Mouse (Mus musculus) lung, embryonic 16.5 days (tissue): ENCODE measurements at regions not wholly inside any gene's neighbourhood (a gene's known extent, or its start where the extent isn't known, plus 50 kb on each side); places are given as distances from the start of the nearest gene placed in this dataset.

ENCODE experiments used
- ATAC-seq: fragments of 200-750 bp; cut with Nextera tagmentation; 2 replicates; pipeline ENCODE4 v1.8.0; 2017; ENCODE audit warnings: low read depth, mild to moderate bottlenecking, moderate library complexity
- H3K27ac ChIP-seq: fragments of 300-500 bp; sonication (generic); 2 replicates; pipeline ENCODE4 v1.5.1; 2014; ENCODE audit warnings: mild to moderate bottlenecking, control low read depth, low read length
- H3K27me3 ChIP-seq: fragments of 300-500 bp; sonication (generic); 2 replicates; pipeline ENCODE4 v1.6.1; 2014; ENCODE audit warnings: low read depth, low read length, mixed read lengths; ENCODE audit not compliant: control insufficient read depth, insufficient read depth
- H3K36me3 ChIP-seq: fragments of 300-500 bp; sonication (generic); 2 replicates; pipeline ENCODE4 v1.6.1; 2014; ENCODE audit warnings: low read length; ENCODE audit not compliant: control insufficient read depth, insufficient read depth
- H3K4me1 ChIP-seq: fragments of 300-500 bp; sonication (generic); replicated peaks from 2 replicates; pipeline ENCODE4 v1.6.1; 2014; ENCODE audit warnings: low read length, mixed read lengths; ENCODE audit not compliant: control insufficient read depth, insufficient read depth
- H3K4me2 ChIP-seq: fragments of 300-500 bp; sonication (generic); 2 replicates; pipeline ENCODE4 v1.6.1; 2014; ENCODE audit warnings: low read depth, low read length, control low read depth
- H3K4me3 ChIP-seq: fragments of 300-500 bp; sonication (generic); 2 replicates; pipeline ENCODE4 v1.5.1; 2014; ENCODE audit warnings: mild to moderate bottlenecking, low read length, control low read depth
- H3K9ac ChIP-seq: fragments of 300-500 bp; sonication (generic); 2 replicates; pipeline ENCODE4 v1.6.1; 2014; ENCODE audit warnings: low read length, control low read depth
- H3K9me3 ChIP-seq: fragments of 300-500 bp; sonication (generic); 2 replicates; pipeline ENCODE4 v1.6.1; 2016; ENCODE audit warnings: low read length; ENCODE audit not compliant: control insufficient read depth
- WGBS: fragments of 180-500 bp; shearing (Covaris S2); extraction: QIAGEN DNeasy Blood & Tissue Kit; methylation state at CpG from one replicate; pipeline ENCODE4 v1.1.7; 2014; 5-methylcytosine and 5-hydroxymethylcytosine counted together

DNA sequence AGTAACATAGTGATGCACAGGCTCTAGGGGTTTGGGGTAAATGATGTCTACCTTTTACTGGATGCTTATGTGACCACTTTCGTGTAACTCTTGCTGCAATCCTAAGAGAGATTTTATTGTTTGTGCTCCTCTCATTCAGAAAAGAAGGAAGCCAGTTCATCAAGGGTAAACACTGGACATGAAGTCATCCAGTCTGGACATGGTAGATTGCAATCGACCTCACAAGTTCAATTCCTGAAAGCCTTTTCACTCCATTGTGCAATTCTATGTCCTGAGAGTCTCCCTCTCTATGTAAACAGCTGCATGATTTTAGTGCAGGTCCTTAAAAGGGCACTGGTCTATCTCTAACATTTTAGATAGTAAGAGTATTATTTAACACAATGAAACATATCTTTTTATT is 73.5 kb upstream of the Gm16223 start:
- H3K9me3 ChIP-seq: no peaks in the 10 kb centered on the region
- H3K27me3 ChIP-seq: no peaks in the 10 kb centered on the region
- no peak overlapping the region for H3K4me3 ChIP-seq
- H3K4me2 ChIP-seq: no peak overlapping the region
- WGBS: 64% methylated on average over 2 of the region's 2 CpGs
- no peaks in the 10 kb centered on the region for H3K36me3 ChIP-seq
- no peak overlapping the region for H3K27ac ChIP-seq
- H3K4me1 ChIP-seq: no peaks in the 10 kb centered on the region
- ATAC-seq: no peak
- H3K9ac ChIP-seq: no peak overlapping the region

DNA sequence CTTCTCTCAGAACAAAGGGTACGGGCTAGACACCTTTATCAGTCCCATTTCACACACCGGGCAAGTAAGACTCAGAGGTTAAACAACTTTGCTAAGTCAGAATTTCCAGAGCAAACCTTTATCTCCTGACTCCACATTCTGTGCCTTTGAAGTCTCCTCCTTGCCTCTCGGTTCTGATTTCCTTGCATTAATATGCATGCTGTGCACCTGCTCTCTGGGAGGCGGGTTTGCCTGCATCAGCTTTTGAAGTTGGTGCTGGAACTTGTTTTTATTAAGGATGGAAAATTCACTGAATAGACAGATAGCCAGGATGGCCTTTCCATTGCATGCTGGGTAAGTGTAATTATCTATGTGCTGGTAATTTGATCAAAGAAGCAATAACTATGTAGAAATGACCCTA is 84.2 kb upstream of the Gm16223 start:
- Histone ChIP-seq H3K27me3 (no peaks in the 10 kb centered on the region), H3K9ac (no peak overlapping the region), H3K27ac (no peak overlapping the region), H3K36me3 (no peaks in the 10 kb centered on the region), H3K4me3 (no peak overlapping the region), H3K4me2 (no peak overlapping the region), H3K4me1 (no peaks in the 10 kb centered on the region), H3K9me3 (no peaks in the 10 kb centered on the region)
- no peak for ATAC-seq
- WGBS: 60% methylated on average over 4 of the region's 4 CpGs

DNA sequence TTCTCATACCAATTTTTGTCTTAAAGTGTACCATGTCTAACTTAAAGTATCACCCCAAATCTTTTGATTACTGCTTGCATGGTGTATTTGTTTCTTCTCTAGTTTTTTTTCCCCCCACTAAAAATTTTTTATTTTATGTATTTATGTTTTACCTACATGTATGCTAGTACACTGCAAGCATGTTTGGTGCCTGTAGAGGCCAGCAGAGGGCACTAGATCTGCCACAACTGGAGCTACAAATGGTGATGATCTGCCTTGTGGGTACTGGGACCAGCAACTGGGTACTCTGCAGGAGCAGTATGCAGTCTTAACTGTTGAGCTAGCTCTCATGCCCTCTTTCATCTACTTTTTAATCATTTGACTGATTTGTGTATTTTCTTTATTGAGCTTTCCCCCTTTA is 92.2 kb upstream of the Gm16223 start:
- Histone ChIP-seq H3K36me3 (no peaks in the 10 kb centered on the region), H3K9ac (no peak overlapping the region), H3K4me3 (no peak overlapping the region), H3K27me3 (no peaks in the 10 kb centered on the region), H3K4me1 (no peaks in the 10 kb centered on the region), H3K9me3 (no peaks in the 10 kb centered on the region), H3K27ac (no peak overlapping the region), H3K4me2 (no peak overlapping the region)
- ATAC-seq: no peak

DNA sequence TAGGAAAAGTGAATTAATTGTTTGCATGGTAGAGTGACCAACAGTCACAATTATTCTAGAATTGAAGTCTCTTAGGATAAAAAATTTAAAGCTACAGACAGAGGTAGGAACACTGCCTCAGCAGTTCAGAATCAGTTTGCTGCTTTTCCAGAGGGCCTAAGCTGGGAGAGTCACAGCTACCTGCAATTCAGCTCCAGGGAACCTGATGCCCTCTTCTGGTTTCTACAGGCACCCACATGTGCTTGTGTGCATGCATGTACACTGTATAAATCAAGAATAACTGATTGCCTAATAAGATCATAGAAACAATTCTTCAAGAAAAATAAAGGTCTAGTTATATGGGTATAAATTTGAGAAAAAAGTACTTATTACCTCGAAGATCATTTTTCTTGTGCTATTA is 96.6 kb upstream of the Gm16223 start:
- H3K4me1 ChIP-seq: no peaks in the 10 kb centered on the region
- no peak overlapping the region for H3K9ac ChIP-seq
- H3K4me3 ChIP-seq: no peak overlapping the region
- WGBS: 65% methylated on average over 1 of the region's 1 CpGs
- H3K27ac ChIP-seq: no peak overlapping the region
- no peak for ATAC-seq
- H3K9me3 ChIP-seq: no peaks in the 10 kb centered on the region
- H3K27me3 ChIP-seq: no peaks in the 10 kb centered on the region
- H3K36me3 ChIP-seq: no peaks in the 10 kb centered on the region
- H3K4me2 ChIP-seq: no peak overlapping the region

DNA sequence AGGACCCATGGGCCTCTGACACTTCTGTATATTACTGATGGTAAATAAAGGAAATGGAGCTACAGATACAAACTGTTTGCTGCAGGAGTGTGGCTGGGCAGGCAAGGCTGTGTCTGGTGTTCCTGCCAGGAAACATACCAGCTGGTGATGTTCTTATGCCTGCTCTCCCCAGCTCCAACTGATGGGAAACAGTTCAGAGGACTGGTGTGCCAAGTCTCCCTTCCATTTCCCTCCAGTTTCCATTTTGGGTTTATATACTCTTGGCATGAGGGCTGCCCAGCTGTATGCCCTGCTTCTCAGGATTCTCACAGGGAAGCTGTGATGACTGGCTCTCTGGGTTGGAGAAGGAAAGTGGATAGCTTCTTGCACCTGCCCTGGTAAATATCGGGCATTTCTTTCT is 100.8 kb upstream of the Gm16223 start:
- ATAC-seq: no peak

DNA sequence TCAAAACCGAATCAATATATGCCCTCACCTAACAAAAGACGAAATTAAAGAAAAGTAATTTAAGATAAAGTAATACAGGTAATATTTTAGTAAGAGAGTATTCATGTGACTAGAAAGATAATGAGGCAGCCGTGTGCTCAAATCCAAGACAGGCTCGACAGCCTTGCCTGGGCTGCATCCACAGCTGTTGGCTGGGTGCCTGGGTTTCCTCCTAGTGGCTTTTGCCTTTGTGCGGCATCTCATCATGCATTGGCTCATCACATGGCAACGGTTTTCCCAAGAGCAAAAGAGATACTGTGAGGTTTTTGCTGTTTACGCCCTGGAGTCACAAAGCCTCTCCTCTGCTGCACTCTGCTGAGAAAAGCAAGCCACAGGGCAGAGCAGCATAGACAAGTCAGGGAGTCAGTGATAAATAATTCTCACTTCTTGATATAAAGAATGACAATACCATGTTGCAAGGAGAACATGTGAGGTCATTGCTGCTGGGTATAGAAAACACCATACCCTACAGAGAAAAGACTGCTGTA is 103.1 kb upstream of the Bod1l start:
- Histone ChIP-seq H3K27me3 (no peaks in the 10 kb centered on the region), H3K36me3 (no peaks in the 10 kb centered on the region), H3K27ac (no peak overlapping the region), H3K4me1 (no peaks in the 10 kb centered on the region), H3K4me2 (no peak overlapping the region), H3K4me3 (no peak overlapping the region), H3K9ac (no peak overlapping the region), H3K9me3 (no peaks in the 10 kb centered on the region)
- WGBS: 68% methylated on average over 7 of the region's 7 CpGs
- no peak for ATAC-seq

More for the DNA sequence above, 100.8 kb upstream of the Gm16223 start:
- no peaks in the 10 kb centered on the region for H3K4me1 ChIP-seq
- H3K9me3 ChIP-seq: no peaks in the 10 kb centered on the region
- H3K9ac ChIP-seq: no peak overlapping the region
- no peak overlapping the region for H3K4me2 ChIP-seq
- H3K36me3 ChIP-seq: no peaks in the 10 kb centered on the region
- H3K27ac ChIP-seq: no peak overlapping the region
- WGBS: 85% methylated on average over 1 of the region's 1 CpGs
- H3K4me3 ChIP-seq: no peak overlapping the region
- H3K27me3 ChIP-seq: no peaks in the 10 kb centered on the region

DNA sequence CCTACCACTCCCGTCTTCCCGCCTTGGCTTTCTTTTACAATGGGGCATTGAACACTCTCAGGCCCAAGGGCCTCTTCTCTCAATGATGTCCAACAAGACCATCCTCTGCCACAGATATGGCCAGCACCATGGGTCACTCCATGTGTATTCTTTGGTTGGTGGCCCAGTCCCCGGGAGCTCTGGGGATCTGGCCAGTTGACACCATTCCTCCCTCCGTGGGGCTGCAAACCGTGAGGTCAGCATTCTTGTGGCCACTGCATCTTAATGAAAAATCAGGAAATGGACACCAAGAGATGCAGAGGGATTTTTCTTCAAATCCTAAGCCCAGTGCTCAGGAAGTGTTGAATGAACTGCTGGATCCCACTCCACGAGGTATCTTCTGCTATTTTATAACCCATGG is 99.3 kb upstream of the Bod1l start:
- no peaks in the 10 kb centered on the region for H3K36me3 ChIP-seq
- no peak overlapping the region for H3K9ac ChIP-seq
- no peaks in the 10 kb centered on the region for H3K9me3 ChIP-seq
- H3K4me3 ChIP-seq: no peak overlapping the region
- no peaks in the 10 kb centered on the region for H3K27me3 ChIP-seq
- H3K27ac ChIP-seq: no peak overlapping the region
- no peak overlapping the region for H3K4me2 ChIP-seq
- H3K4me1 ChIP-seq: no peaks in the 10 kb centered on the region
- no peak for ATAC-seq
- 83% methylated on average over 6 of the region's 6 CpGs for WGBS

DNA sequence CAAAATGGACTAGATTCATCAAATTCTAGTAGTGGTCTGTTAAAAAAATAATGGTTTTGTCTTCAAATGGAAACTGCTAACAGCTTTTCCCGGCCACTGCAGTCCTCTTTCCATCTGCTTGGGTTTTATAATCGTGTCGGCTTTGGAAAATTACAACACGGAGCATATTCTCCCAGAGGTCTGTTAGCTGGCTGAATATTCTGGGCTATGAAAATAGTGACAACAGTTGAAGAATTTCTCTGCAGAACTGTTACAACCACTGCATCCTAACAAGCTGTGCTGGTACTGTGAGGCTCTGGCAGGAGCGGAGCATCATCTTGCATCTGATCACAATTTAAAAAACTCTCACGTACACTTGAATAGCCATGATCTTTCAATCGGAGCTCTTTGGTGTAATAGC is 98.0 kb upstream of the Bod1l start:
- no peak overlapping the region for H3K4me2 ChIP-seq
- H3K4me3 ChIP-seq: no peak overlapping the region
- no peaks in the 10 kb centered on the region for H3K36me3 ChIP-seq
- no peaks in the 10 kb centered on the region for H3K4me1 ChIP-seq
- H3K9me3 ChIP-seq: no peaks in the 10 kb centered on the region
- no peak overlapping the region for H3K9ac ChIP-seq
- no peaks in the 10 kb centered on the region for H3K27me3 ChIP-seq
- WGBS: 71% methylated on average over 7 of the region's 7 CpGs
- no peak for ATAC-seq
- no peak overlapping the region for H3K27ac ChIP-seq

DNA sequence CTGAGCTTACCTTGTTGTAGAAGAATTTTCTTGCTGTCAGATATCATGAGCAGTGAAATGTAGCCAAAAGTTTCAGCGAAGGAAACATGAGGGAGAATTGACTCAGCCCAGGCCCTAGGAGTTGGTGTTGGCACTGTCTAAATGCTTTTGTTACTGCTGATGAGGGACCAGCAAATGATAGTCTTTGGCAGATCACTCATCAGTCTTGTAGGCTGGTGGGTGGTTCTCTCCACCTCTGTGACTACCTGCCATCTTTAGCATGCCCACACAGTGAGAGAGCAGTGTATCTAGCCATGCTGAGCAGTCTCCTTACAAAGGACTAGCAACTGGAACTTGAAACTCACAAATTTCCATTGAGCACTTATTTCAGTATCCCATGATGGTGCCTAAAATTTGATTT is 97.1 kb upstream of the Bod1l start:
- Histone ChIP-seq H3K9me3 (no peaks in the 10 kb centered on the region), H3K36me3 (no peaks in the 10 kb centered on the region), H3K27me3 (no peaks in the 10 kb centered on the region), H3K4me2 (no peak overlapping the region), H3K27ac (no peak overlapping the region), H3K4me1 (no peaks in the 10 kb centered on the region), H3K9ac (no peak overlapping the region), H3K4me3 (no peak overlapping the region)
- WGBS: 84% methylated on average over 1 of the region's 1 CpGs
- no peak for ATAC-seq

DNA sequence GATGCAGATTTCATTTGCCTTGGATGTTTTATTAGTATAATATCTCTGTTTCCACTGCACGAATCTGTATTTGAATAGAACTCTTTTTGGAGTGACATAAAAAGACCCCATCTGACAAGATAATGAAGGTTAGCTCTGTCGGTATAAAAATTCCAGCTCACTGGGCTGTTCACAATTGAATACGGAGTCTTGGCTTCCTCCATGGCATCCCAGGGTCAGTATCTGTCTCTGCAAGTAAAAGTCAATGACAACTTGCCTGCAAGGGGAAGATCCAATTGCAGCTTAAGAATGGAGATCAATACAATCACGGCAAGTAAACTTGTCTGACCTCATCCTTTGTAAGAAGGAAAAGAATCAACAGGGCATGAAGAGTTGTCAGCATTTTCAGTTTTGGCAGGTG is 95.6 kb upstream of the Bod1l start:
- WGBS: 58% methylated on average over 4 of the region's 4 CpGs
- no peak overlapping the region for H3K9ac ChIP-seq
- no peaks in the 10 kb centered on the region for H3K36me3 ChIP-seq
- no peak for ATAC-seq
- no peak overlapping the region for H3K4me3 ChIP-seq
- H3K4me2 ChIP-seq: no peak overlapping the region
- no peak overlapping the region for H3K27ac ChIP-seq
- H3K4me1 ChIP-seq: no peaks in the 10 kb centered on the region
- no peaks in the 10 kb centered on the region for H3K9me3 ChIP-seq
- no peaks in the 10 kb centered on the region for H3K27me3 ChIP-seq
